Mouse (Mus musculus) ES-Bruce4 (cell line): ENCODE data around the gene Socs3. TPM values are rescaled to one million over a fixed set of nuclear protein-coding genes. Genes with fewer than 3 reads are reported as not detected.
A peak's percentile ranks its signal among the peaks of the same experiment; 100 is the strongest.

Experiments
- H3K27ac ChIP-seq: 2 replicates; pipeline ENCODE4 v1.5.1; 2012; ENCODE audit warnings: low read length, inconsistent platforms; ENCODE audit not compliant: insufficient read depth
- H3K27me3 ChIP-seq: 2 replicates; pipeline ENCODE4 v1.6.1; 2012; ENCODE audit warnings: mild to moderate bottlenecking, low read length, inconsistent platforms; ENCODE audit not compliant: control insufficient read depth, poor library complexity, insufficient read depth, severe bottlenecking
- H3K36me3 ChIP-seq: 2 replicates; pipeline ENCODE4 v1.6.1; 2012; ENCODE audit warnings: inconsistent platforms, mild to moderate bottlenecking, low read length, moderate library complexity; ENCODE audit not compliant: control insufficient read depth, poor library complexity, insufficient read depth, severe bottlenecking
- H3K4me1 ChIP-seq: one replicate; pipeline ENCODE4 v1.8.1; 2011; ENCODE audit warnings: low read length; ENCODE audit not compliant: control insufficient read depth, insufficient read depth
- H3K4me3 ChIP-seq: 2 replicates; pipeline ENCODE4 v1.5.1; 2011; ENCODE audit warnings: low read depth, mild to moderate bottlenecking, low read length
- H3K9ac ChIP-seq: 2 replicates; pipeline ENCODE4 v1.6.1; 2012; ENCODE audit warnings: low read depth, mild to moderate bottlenecking, inconsistent platforms; ENCODE audit not compliant: poor library complexity, severe bottlenecking
- H3K9me3 ChIP-seq: replicated peaks from 2 replicates; pipeline ENCODE4 v1.6.1; 2012; ENCODE audit warnings: mild to moderate bottlenecking, low read length, inconsistent platforms; ENCODE audit not compliant: control insufficient read depth, poor library complexity, insufficient read depth, severe bottlenecking
- CTCF ChIP-seq: IDR thresholded peaks from one replicate; pipeline ENCODE4 v1.8.1; 2011; ENCODE audit warnings: low read depth, low read length
- EP300 ChIP-seq: IDR thresholded peaks from 2 replicates; pipeline ENCODE4 v1.6.1; 2011; ENCODE audit warnings: low read depth, low read length; ENCODE audit not compliant: insufficient read depth
- POLR2A ChIP-seq: IDR thresholded peaks from one replicate; pipeline ENCODE4 v1.8.1; 2011; ENCODE audit warnings: low read length; ENCODE audit not compliant: insufficient read depth
- polyA plus RNA-seq: library from polyadenylated mRNA; stranded (reverse); fragments of >200 nt; gene quantifications from 2 replicates; pipeline ENCODE4 v1.2.4, GENCODE M21; 2011; ENCODE audit warnings: low read depth; ENCODE audit not compliant: missing spikeins, insufficient read depth, insufficient read length

Gene Socs3
- polyA plus RNA-seq, 1 experiment, result 61.5 TPM

DNA sequence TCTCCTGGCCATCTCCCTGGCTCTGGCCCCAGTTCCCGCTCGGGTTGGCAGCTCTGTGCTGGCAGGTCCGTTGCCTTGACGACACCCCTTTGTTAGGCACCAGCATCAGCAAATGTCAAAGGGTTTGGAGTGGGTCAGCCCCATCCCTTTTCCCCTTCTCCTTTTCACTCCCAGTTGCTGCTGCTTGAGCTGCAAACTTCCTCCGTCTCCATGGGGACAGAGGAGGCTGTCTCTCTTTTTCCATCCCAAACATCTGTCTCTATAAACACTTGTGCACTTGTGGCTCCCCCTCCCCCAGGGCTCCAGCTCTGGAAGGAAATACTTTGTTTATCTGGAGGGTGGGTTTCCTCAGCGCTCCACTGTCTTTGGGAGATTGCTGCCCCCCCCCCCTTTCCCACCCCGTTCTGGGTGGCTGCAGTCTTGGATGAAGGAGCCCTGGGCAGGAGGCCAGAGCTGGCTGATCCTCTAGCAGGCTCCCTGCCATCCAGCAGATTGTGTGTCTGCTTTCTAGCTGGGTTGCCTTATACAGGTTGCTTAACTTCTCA, 30.0 kb downstream of the Socs3 start:
- no peak overlapping the region for H3K27ac ChIP-seq
- H3K4me3 ChIP-seq, result no peak overlapping the region
- no peaks in the 10 kb centered on the region for H3K27me3 ChIP-seq
- TF ChIP-seq POLR2A (no peak), CTCF (no peak), EP300 (no peak)
- no peak overlapping the region for H3K9ac ChIP-seq
- no peaks in the 10 kb centered on the region for H3K36me3 ChIP-seq
- H3K9me3 ChIP-seq, result no peaks in the 10 kb centered on the region
- H3K4me1 ChIP-seq, result peaks cover 20% of the 10 kb centered on the region

DNA sequence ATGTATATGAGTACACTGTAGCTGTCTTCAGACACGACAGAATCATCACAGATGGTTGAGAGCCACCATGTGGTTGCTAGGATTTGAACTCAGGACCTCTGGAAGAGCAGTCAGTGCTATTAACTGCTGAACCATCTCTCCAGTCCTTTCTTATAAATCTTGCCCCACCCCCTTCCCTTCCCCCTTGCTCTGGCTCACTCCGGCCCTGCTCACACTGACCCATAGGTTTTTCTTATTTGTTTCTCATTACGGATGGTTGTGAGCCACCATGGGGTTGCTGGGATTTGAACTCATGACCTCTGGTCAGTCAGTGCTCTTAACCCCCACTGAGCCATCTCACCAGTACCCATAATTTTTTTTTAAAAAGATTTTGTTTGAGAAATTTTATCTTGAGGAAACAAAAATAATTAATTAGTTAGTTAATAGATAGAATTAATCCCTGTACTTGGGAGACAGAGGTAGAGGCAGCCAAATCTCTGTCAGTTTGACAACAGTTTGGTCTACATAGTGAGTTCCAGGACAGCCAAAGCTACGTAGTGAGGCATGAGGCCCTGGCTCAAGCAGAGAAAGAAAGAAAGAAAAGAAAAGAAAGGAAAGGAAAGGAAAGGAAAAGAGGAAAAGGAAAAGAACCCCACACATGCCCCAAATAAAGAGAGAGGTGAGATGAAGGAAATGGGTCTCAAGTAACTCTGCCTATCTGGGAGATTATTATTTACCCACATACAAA, 30.7 kb downstream of the Socs3 start:
- TF ChIP-seq CTCF, result no peak
- no peak for TF ChIP-seq EP300
- no peak for TF ChIP-seq POLR2A
- Histone ChIP-seq H3K4me1 (peaks cover 20% of the 10 kb centered on the region), H3K36me3 (no peaks in the 10 kb centered on the region), H3K4me3 (no peak overlapping the region), H3K9me3 (no peaks in the 10 kb centered on the region), H3K27ac (no peak overlapping the region), H3K27me3 (no peaks in the 10 kb centered on the region), H3K9ac (no peak overlapping the region)

DNA sequence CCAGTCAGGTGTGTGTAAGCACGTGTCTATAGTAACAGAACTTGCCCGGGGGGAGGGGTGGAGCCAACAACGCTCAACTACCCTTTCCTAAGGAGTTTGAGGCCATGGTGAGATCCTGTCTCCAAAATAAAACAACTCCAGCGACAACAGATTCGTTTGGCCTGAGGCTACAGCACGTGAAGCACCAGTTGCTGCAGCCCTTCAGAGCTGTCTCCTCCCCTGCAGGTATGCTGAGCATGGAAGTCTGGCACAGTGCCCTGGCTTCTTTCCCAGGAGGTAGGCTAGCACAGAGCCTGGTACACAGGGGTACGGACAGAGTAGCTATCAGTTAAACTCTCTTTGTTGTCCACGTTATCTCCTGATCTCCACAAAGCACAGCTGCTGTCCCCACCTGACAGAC, 33.6 kb downstream of the Socs3 start:
- Histone ChIP-seq H3K27me3 (no peaks in the 10 kb centered on the region), H3K36me3 (no peaks in the 10 kb centered on the region), H3K4me1 (peaks cover 25% of the 10 kb centered on the region), H3K27ac (peak overlapping the region; percentile 87), H3K9ac (peak overlapping the region; percentile 48; the same call in 1 of the 2 replicates), H3K9me3 (no peaks in the 10 kb centered on the region), H3K4me3 (no peak overlapping the region)
- peak; percentile 92 for TF ChIP-seq EP300
- no peak for TF ChIP-seq CTCF
- TF ChIP-seq POLR2A, result no peak

DNA sequence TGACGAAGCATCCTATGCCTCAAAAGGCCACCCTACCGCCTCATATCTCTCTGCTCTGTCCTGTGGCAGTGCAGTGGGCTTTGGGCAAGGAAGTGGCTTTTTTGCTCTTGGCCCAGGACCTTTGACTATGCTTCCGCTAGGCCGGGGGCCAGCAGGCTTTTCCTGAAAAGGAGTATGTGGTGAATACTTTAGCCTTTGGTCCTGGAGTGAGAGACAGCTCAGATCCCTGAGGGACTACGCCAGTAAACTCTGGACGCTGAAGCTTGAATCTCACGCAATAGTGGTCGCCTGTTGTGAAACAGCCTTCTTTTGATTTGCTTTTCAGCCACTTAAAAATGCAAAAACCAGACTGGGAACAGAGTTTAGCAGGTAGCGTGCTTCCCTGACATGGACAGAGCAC, 34.2 kb downstream of the Socs3 start:
- H3K9ac ChIP-seq, result peak overlapping the region; percentile 48
- H3K4me1 ChIP-seq, result peaks cover 25% of the 10 kb centered on the region

DNA sequence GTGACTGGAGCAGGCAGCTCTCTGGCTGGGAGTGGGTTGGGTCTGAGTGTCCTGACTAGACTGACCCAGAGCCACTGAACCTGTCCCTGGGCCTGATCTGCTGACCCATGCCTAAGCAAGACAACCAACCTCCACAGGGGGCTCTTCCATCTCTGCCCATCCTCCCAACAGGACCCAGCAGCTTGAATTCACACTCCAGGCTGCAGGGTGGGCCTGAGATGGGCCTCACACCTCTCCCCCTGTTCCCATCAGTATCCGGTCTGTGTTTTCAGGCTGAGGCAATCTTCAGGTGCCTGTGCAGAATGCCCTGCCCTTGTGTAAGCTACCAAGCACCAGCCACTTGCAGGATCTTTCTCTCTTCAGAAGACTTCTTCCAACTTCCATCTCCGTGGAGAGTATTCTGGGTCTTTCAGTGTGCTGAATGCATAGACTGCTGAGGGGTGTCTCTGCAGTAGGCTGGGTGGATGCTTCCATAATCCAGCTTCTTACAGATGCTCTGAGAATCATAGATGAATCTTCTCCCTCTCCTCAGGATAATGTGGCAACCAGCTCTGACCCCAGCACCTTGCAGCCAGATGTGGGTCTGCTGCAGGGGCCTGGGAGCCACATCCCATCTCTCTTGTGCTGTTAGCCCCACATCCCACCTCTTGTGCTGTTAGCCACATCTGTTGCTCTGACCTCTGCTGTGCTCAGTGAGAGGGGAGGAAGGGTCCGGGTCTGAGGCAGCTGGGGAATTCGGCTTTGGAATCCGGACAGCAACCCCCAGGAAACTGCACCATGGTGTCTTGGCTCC, 35.1 kb downstream of the Socs3 start:
- TF ChIP-seq EP300 (peak; percentile 54; the same call in 1 of the 2 replicates), POLR2A (no peak), CTCF (no peak)
- no peaks in the 10 kb centered on the region for H3K9me3 ChIP-seq
- H3K27ac ChIP-seq, result peak overlapping the region; percentile 87
- H3K27me3 ChIP-seq, result no peaks in the 10 kb centered on the region
- peak overlapping the region; percentile 48 for H3K9ac ChIP-seq
- H3K36me3 ChIP-seq, result no peaks in the 10 kb centered on the region
- peak overlapping the region; percentile 8; the same call in 1 of the 2 replicates for H3K4me3 ChIP-seq
- H3K4me1 ChIP-seq, result peaks cover 24% of the 10 kb centered on the region

More for the DNA sequence above, 34.2 kb downstream of the Socs3 start:
- Histone ChIP-seq H3K27me3 (no peaks in the 10 kb centered on the region), H3K36me3 (no peaks in the 10 kb centered on the region), H3K9me3 (no peaks in the 10 kb centered on the region), H3K27ac (peak overlapping the region; percentile 87), H3K4me3 (0 out of 2 replicates have a peak overlapping the region, but pooled peaks have one; percentile 4)
- TF ChIP-seq POLR2A (no peak), EP300 (no peak), CTCF (no peak)
